Mouse (Mus musculus) neural tube, embryonic 14.5 days (tissue): ENCODE measurements around the gene Taldo1. TPM values are rescaled to one million over a fixed set of nuclear protein-coding genes. Genes with fewer than 3 reads are reported as not detected.
A peak's percentile ranks its signal among the peaks of the same experiment; 100 is the strongest.
"Not testable (repeated sequence)": the region's sequence is repeated elsewhere in the genome, so short reads cannot be mapped to it uniquely, and the experiment has no call there.

ENCODE experiments used
- ATAC-seq: fragments of 200-750 bp; cut with Nextera tagmentation; 2 replicates; pipeline ENCODE4 v1.8.0; 2017; ENCODE audit warnings: low read depth, mild to moderate bottlenecking, moderate TSS enrichment, moderate library complexity
- H3K27ac ChIP-seq: fragments of 300-500 bp; sonication (generic); 2 replicates; pipeline ENCODE4 v1.5.1; 2014; ENCODE audit warnings: low read depth, mild to moderate bottlenecking, control low read depth, low read length, moderate library complexity, mixed read lengths
- H3K27me3 ChIP-seq: fragments of 300-500 bp; sonication (generic); 2 replicates; pipeline ENCODE4 v1.6.1; 2014; ENCODE audit warnings: low read length; ENCODE audit not compliant: control insufficient read depth, insufficient read depth
- H3K36me3 ChIP-seq: fragments of 300-500 bp; sonication (generic); 2 replicates; pipeline ENCODE4 v1.6.1; 2014; ENCODE audit warnings: low read length, mixed read lengths; ENCODE audit not compliant: control insufficient read depth, insufficient read depth
- H3K4me1 ChIP-seq: fragments of 300-500 bp; sonication (generic); 2 replicates; pipeline ENCODE4 v1.6.1; 2014; ENCODE audit warnings: low read length; ENCODE audit not compliant: control insufficient read depth, insufficient read depth
- H3K4me2 ChIP-seq: fragments of 300-500 bp; sonication (generic); 2 replicates; pipeline ENCODE4 v1.6.1; 2014; ENCODE audit warnings: mild to moderate bottlenecking, low read depth, low read length, control low read depth
- H3K4me3 ChIP-seq: fragments of 300-500 bp; sonication (generic); 2 replicates; pipeline ENCODE4 v1.5.1; 2014; ENCODE audit warnings: low read depth, low read length, control low read depth, mixed read lengths
- H3K9ac ChIP-seq: fragments of 300-500 bp; sonication (generic); replicated peaks from 2 replicates; pipeline ENCODE4 v1.6.1; 2014; ENCODE audit warnings: low read depth, mild to moderate bottlenecking, control low read depth, low read length, mixed read lengths
- H3K9me3 ChIP-seq: fragments of 300-500 bp; sonication (generic); 2 replicates; pipeline ENCODE4 v1.6.1; 2016; ENCODE audit warnings: low read length; ENCODE audit not compliant: control insufficient read depth
- WGBS: fragments of 180-500 bp; shearing (Covaris S2); extraction: QIAGEN DNeasy Blood & Tissue Kit; methylation state at CpG from one replicate; pipeline ENCODE4 v1.1.7; 2014; 5-methylcytosine and 5-hydroxymethylcytosine counted together
- polyA plus RNA-seq: library from polyadenylated mRNA; unstranded; fragments of >200 nt; fragmentation: Nextera tagmentation; extraction: Ambion mirVana; gene quantifications from 2 replicates; pipeline ENCODE4 v1.2.1, GENCODE M21; 2014

Gene Taldo1
- polyA plus RNA-seq, 1 experiment from 2014 or later, result 265 TPM

- Histone ChIP-seq H3K27ac (no peak overlapping the region), H3K4me3 (no peak overlapping the region), H3K4me1 (peaks cover 8% of the 10 kb centered on the region), H3K36me3 (peaks cover 29% of the 10 kb centered on the region), H3K9ac (no peak overlapping the region), H3K27me3 (no peaks in the 10 kb centered on the region), H3K9me3 (no peaks in the 10 kb centered on the region), H3K4me2 (no peak overlapping the region)
- 79% methylated on average over 1 of the region's 1 CpGs for WGBS
- no peak for ATAC-seq
Observed at GRCm38 (mm10) chr7:141395348-141395747, 3.3 kb downstream of the Taldo1 start.

GRCm38 (mm10) chr7:141403305-141403704, 11.3 kb downstream of the Taldo1 start:
- 45% methylated on average over 5 of the region's 5 CpGs for WGBS
- H3K4me3 ChIP-seq, result no peak overlapping the region
- no peak overlapping the region for H3K9ac ChIP-seq

GRCm38 (mm10) chr7:141405466-141405865, 13.5 kb downstream of the Taldo1 start:
- peaks cover 23% of the 10 kb centered on the region for H3K36me3 ChIP-seq
- 87% methylated on average over 4 of the region's 4 CpGs for WGBS

More at GRCm38 (mm10) chr7:141403305-141403704, 11.3 kb downstream of the Taldo1 start:
- no peaks in the 10 kb centered on the region for H3K27me3 ChIP-seq
- peak; percentile 41; the same call in 1 of the 2 replicates for ATAC-seq
- H3K4me1 ChIP-seq, result no peaks in the 10 kb centered on the region
- H3K4me2 ChIP-seq, result no peak overlapping the region
- H3K27ac ChIP-seq, result no peak overlapping the region
- H3K36me3 ChIP-seq, result peaks cover 38% of the 10 kb centered on the region
- no peaks in the 10 kb centered on the region for H3K9me3 ChIP-seq

GRCm38 (mm10) chr7:141407670-141408069, 15.7 kb downstream of the Taldo1 start:
- ATAC-seq, H3K36me3 ChIP-seq, H3K27me3 ChIP-seq, H3K4me1 ChIP-seq, H3K9me3 ChIP-seq, H3K27ac ChIP-seq, H3K4me3 ChIP-seq, H3K4me2 ChIP-seq, H3K9ac ChIP-seq: not testable (repeated sequence)
- WGBS, result 96% methylated on average over 7 of the region's 7 CpGs

More at GRCm38 (mm10) chr7:141405466-141405865, 13.5 kb downstream of the Taldo1 start:
- no peak overlapping the region for H3K4me2 ChIP-seq
- H3K9ac ChIP-seq, result no peak overlapping the region
- H3K4me3 ChIP-seq, result no peak overlapping the region
- ATAC-seq, result no peak
- no peaks in the 10 kb centered on the region for H3K27me3 ChIP-seq
- H3K27ac ChIP-seq, result no peak overlapping the region
- no peaks in the 10 kb centered on the region for H3K9me3 ChIP-seq
- peaks cover 2% of the 10 kb centered on the region; the same call in 1 of the 2 replicates for H3K4me1 ChIP-seq

- Histone ChIP-seq H3K9ac (no peak overlapping the region), H3K4me1 (peaks cover 5% of the 10 kb centered on the region; the same call in 1 of the 2 replicates), H3K9me3 (no peaks in the 10 kb centered on the region), H3K4me2 (no peak overlapping the region), H3K27me3 (no peaks in the 10 kb centered on the region), H3K4me3 (no peak overlapping the region), H3K36me3 (peaks cover 4% of the 10 kb centered on the region; the same call in 1 of the 2 replicates), H3K27ac (no peak overlapping the region)
- WGBS, result 14% methylated on average over 11 of the region's 11 CpGs
- ATAC-seq, result peak; percentile 55; the same call in 1 of the 2 replicates
Observed at GRCm38 (mm10) chr7:141408833-141409232, 16.8 kb downstream of the Taldo1 start.

- no peak overlapping the region for H3K4me2 ChIP-seq
- no peak for ATAC-seq
- 93% methylated on average over 8 of the region's 8 CpGs for WGBS
- no peak overlapping the region for H3K27ac ChIP-seq
- no peaks in the 10 kb centered on the region for H3K9me3 ChIP-seq
- H3K4me3 ChIP-seq, result no peak overlapping the region
- H3K36me3 ChIP-seq, result peaks cover 4% of the 10 kb centered on the region; the same call in 1 of the 2 replicates
- H3K9ac ChIP-seq, result no peak overlapping the region
- H3K4me1 ChIP-seq, result peaks cover 7% of the 10 kb centered on the region
- H3K27me3 ChIP-seq, result no peaks in the 10 kb centered on the region
Observed at GRCm38 (mm10) chr7:141410631-141411030, 18.6 kb downstream of the Taldo1 start.

GRCm38 (mm10) chr7:141411667-141412066, 19.7 kb downstream of the Taldo1 start:
- no peak overlapping the region for H3K4me2 ChIP-seq
- no peak for ATAC-seq
- no peaks in the 10 kb centered on the region for H3K9me3 ChIP-seq
- peaks cover 4% of the 10 kb centered on the region; the same call in 1 of the 2 replicates for H3K36me3 ChIP-seq
- H3K4me1 ChIP-seq, result peaks cover 7% of the 10 kb centered on the region
- no peak overlapping the region for H3K27ac ChIP-seq
- no peak overlapping the region for H3K4me3 ChIP-seq
- 83% methylated on average over 1 of the region's 1 CpGs for WGBS
- no peak overlapping the region for H3K9ac ChIP-seq
- no peaks in the 10 kb centered on the region for H3K27me3 ChIP-seq

- Histone ChIP-seq H3K4me3 (peak overlapping the region; percentile 77), H3K27ac (peak overlapping the region; percentile 86), H3K36me3 (peaks cover 4% of the 10 kb centered on the region; the same call in 1 of the 2 replicates), H3K27me3 (no peaks in the 10 kb centered on the region), H3K9me3 (no peaks in the 10 kb centered on the region), H3K4me1 (peaks cover 7% of the 10 kb centered on the region), H3K9ac (peak overlapping the region; percentile 79), H3K4me2 (peak overlapping the region; percentile 91)
- WGBS, result 3% methylated on average over 16 of the region's 16 CpGs
- peak; percentile 21; the same call in 1 of the 2 replicates for ATAC-seq
Observed at GRCm38 (mm10) chr7:141413331-141413730, 21.3 kb downstream of the Taldo1 start.

- ATAC-seq, result peak; percentile 89
- H3K36me3 ChIP-seq, result peaks cover 4% of the 10 kb centered on the region; the same call in 1 of the 2 replicates
- no peaks in the 10 kb centered on the region for H3K27me3 ChIP-seq
- peak within 1 kb of the TSS; percentile 79 for H3K9ac ChIP-seq
- under 1% methylated on average over 56 of the region's 56 CpGs for WGBS
- H3K27ac ChIP-seq, result peak within 1 kb of the TSS; percentile 86
- no peaks in the 10 kb centered on the region for H3K9me3 ChIP-seq
- H3K4me2 ChIP-seq, result peak within 1 kb of the TSS; percentile 91
- H3K4me3 ChIP-seq, result peak within 1 kb of the TSS; percentile 77
- peaks cover 7% of the 10 kb centered on the region for H3K4me1 ChIP-seq
Observed at GRCm38 (mm10) chr7:141413809-141414584, 22.0 kb downstream of the Taldo1 start, which contains the start of gene Gatd1. Gatd1 (minus strand) TSS chr7:141414136.
